Mouse (Mus musculus) MEL (cell line): ENCODE measurements around the gene Abhd15. TPM values are rescaled to one million over a fixed set of nuclear protein-coding genes. Genes with fewer than 3 reads are reported as not detected.

Experiments used
- DNase-seq: peaks from one replicate; pipeline ENCODE4 v3.0.0; 2011; ENCODE audit warnings: low read depth, low spot score
- H3K27ac ChIP-seq: 2 replicates; pipeline ENCODE4 v1.5.1; 2012; ENCODE audit warnings: low read depth, mild to moderate bottlenecking, control low read depth, low read length, moderate library complexity; ENCODE audit not compliant: control insufficient read depth
- H3K27me3 ChIP-seq, 2 experiments: fragments of 150-350 bp in 1 of 2; sonication (generic) in 1 of 2; 2 replicates each; pipeline ENCODE4 v1.6.1; 2012; ENCODE audit warnings: low read length in 2 of 2, mild to moderate bottlenecking in 2 of 2, improper control_type of control experiment in 1 of 2, moderate library complexity in 1 of 2; ENCODE audit not compliant: insufficient read depth in 2 of 2, control insufficient read depth in 1 of 2
- H3K36me3 ChIP-seq, 2 experiments: 2 replicates each; pipeline ENCODE4 v1.6.1; 2012 to 2014; ENCODE audit warnings: low read length in 2 of 2, improper control_type of control experiment in 1 of 2, inconsistent platforms in 1 of 2, mild to moderate bottlenecking in 1 of 2; ENCODE audit not compliant: insufficient read depth in 2 of 2, control insufficient read depth in 1 of 2
- H3K4me1 ChIP-seq, 2 experiments: fragments of 150-350 bp in 1 of 2; sonication (generic) in 1 of 2; 2 replicates each; pipeline ENCODE4 v1.6.1; 2012; ENCODE audit warnings: low read length in 2 of 2, improper control_type of control experiment in 1 of 2, mild to moderate bottlenecking in 1 of 2; ENCODE audit not compliant: insufficient read depth in 2 of 2, control insufficient read depth in 1 of 2
- H3K4me3 ChIP-seq, 2 experiments: fragments of 150-350 bp in 1 of 2; sonication (generic) in 1 of 2; 2 replicates each; pipeline ENCODE4 v1.5.1; 2012; ENCODE audit warnings: low read depth in 2 of 2, low read length in 2 of 2, mild to moderate bottlenecking in 2 of 2, moderate library complexity in 2 of 2, control low read depth in 1 of 2, improper control_type of control experiment in 1 of 2; ENCODE audit not compliant: control insufficient read depth in 1 of 2, insufficient read depth in 1 of 2
- H3K79me2 ChIP-seq: 2 replicates; pipeline ENCODE4 v1.6.1; 2012; ENCODE audit warnings: mild to moderate bottlenecking, low read length, moderate library complexity; ENCODE audit not compliant: control insufficient read depth, poor library complexity, insufficient read depth
- H3K9ac ChIP-seq: 2 replicates; pipeline ENCODE4 v1.6.1; 2012; ENCODE audit warnings: low read depth, mild to moderate bottlenecking, control low read depth, low read length, moderate library complexity; ENCODE audit not compliant: control insufficient read depth, poor library complexity, severe bottlenecking
- H3K9me3 ChIP-seq: fragments of 150-350 bp; sonication (generic); replicated peaks from 2 replicates; pipeline ENCODE4 v1.6.1; 2012; ENCODE audit warnings: mild to moderate bottlenecking, low read length, improper control_type of control experiment, moderate library complexity; ENCODE audit not compliant: insufficient read depth
- BHLHE40 ChIP-seq: IDR thresholded peaks from 2 replicates; pipeline ENCODE4 v1.6.1; 2012; ENCODE audit warnings: low read depth, mild to moderate bottlenecking, inconsistent platforms, low read length, improper control_type of control experiment, borderline replicate concordance
- CHD1 ChIP-seq: IDR thresholded peaks from 2 replicates; pipeline ENCODE4 v1.6.1; 2012; ENCODE audit warnings: low read depth, mild to moderate bottlenecking, inconsistent platforms, low read length, improper control_type of control experiment
- CHD2 ChIP-seq: IDR thresholded peaks from 2 replicates; pipeline ENCODE4 v1.6.1; 2011; ENCODE audit warnings: low read length, improper control_type of control experiment
- CTCF ChIP-seq, 3 experiments: IDR thresholded peaks in 2 of 3; conservative IDR thresholded peaks in 1 of 3; 2 replicates each; pipeline ENCODE4 v1.5.1; 2011 to 2012; ENCODE audit warnings: low read length in 3 of 3, low read depth in 2 of 3, mild to moderate bottlenecking in 2 of 3, improper control_type of control experiment in 1 of 3, inconsistent platforms in 1 of 3, mixed read lengths in 1 of 3, moderate library complexity in 1 of 3; ENCODE audit not compliant: control insufficient read depth in 1 of 3, insufficient read depth in 1 of 3, poor library complexity in 1 of 3, severe bottlenecking in 1 of 3
- EP300 ChIP-seq, 2 experiments: IDR thresholded peaks; 2 replicates each; pipeline ENCODE4 v1.6.1; 2011; ENCODE audit warnings: improper control_type of control experiment in 2 of 2, low read length in 2 of 2, low read depth in 1 of 2, mild to moderate bottlenecking in 1 of 2
- ETS1 ChIP-seq: IDR thresholded peaks from 2 replicates; pipeline ENCODE4 v1.6.1; 2012; ENCODE audit warnings: low read depth, mild to moderate bottlenecking, inconsistent platforms, low read length, improper control_type of control experiment, moderate library complexity
- GATA1 ChIP-seq: IDR thresholded peaks from 2 replicates; pipeline ENCODE4 v1.6.1; 2011; ENCODE audit warnings: low read depth, low read length, improper control_type of control experiment
- JUND ChIP-seq: IDR thresholded peaks from 2 replicates; pipeline ENCODE4 v1.6.1; 2011; ENCODE audit warnings: low read depth, mild to moderate bottlenecking, improper control_type of control experiment, low read length
- KAT2A ChIP-seq: conservative IDR thresholded peaks from 2 replicates; pipeline ENCODE4 v1.6.1; 2012; ENCODE audit warnings: low read depth, low read length, improper control_type of control experiment, inconsistent platforms
- MAX ChIP-seq: IDR thresholded peaks from 2 replicates; pipeline ENCODE4 v1.6.1; 2011; ENCODE audit warnings: low read length, improper control_type of control experiment
- MAZ ChIP-seq: IDR thresholded peaks from 2 replicates; pipeline ENCODE4 v1.6.1; 2012; ENCODE audit warnings: low read depth, mild to moderate bottlenecking, inconsistent platforms, low read length, improper control_type of control experiment
- MXI1 ChIP-seq: IDR thresholded peaks from 2 replicates; pipeline ENCODE4 v1.6.1; 2011; ENCODE audit warnings: mild to moderate bottlenecking, low read depth, low read length, improper control_type of control experiment
- MYB ChIP-seq: IDR thresholded peaks from 2 replicates; pipeline ENCODE4 v1.6.1; 2011; ENCODE audit warnings: mild to moderate bottlenecking, low read depth, low read length, improper control_type of control experiment
- MYC ChIP-seq: IDR thresholded peaks from 2 replicates; pipeline ENCODE4 v1.6.1; 2011; ENCODE audit warnings: low read depth, mild to moderate bottlenecking, low read length, improper control_type of control experiment, moderate library complexity
- NRF1 ChIP-seq: IDR thresholded peaks from 2 replicates; pipeline ENCODE4 v1.6.1; 2014; ENCODE audit warnings: low read depth, mild to moderate bottlenecking, inconsistent platforms, low read length, improper control_type of control experiment, moderate library complexity; ENCODE audit not compliant: poor library complexity, insufficient read depth, severe bottlenecking
- POLR2A ChIP-seq, 2 experiments: IDR thresholded peaks; 2 replicates each; pipeline ENCODE4 v1.6.1; 2011 to 2012; ENCODE audit warnings: low read length in 2 of 2, mild to moderate bottlenecking in 2 of 2, control low read depth in 1 of 2, improper control_type of control experiment in 1 of 2, low read depth in 1 of 2, moderate library complexity in 1 of 2; ENCODE audit not compliant: control insufficient read depth in 1 of 2, insufficient read depth in 1 of 2, poor library complexity in 1 of 2
- POLR2AphosphoS5 ChIP-seq: IDR thresholded peaks from 2 replicates; pipeline ENCODE4 v1.6.1; 2012; ENCODE audit warnings: low read depth, borderline replicate concordance, mild to moderate bottlenecking, inconsistent platforms, low read length, moderate library complexity, mixed read lengths
- SIN3A ChIP-seq: IDR thresholded peaks from 2 replicates; pipeline ENCODE4 v1.6.1; 2012; ENCODE audit warnings: low read length, improper control_type of control experiment, inconsistent platforms
- TCF12 ChIP-seq: IDR thresholded peaks from 2 replicates; pipeline ENCODE4 v1.6.1; 2014; ENCODE audit warnings: low read depth, mild to moderate bottlenecking, inconsistent platforms, low read length, improper control_type of control experiment, moderate library complexity
- UBTF ChIP-seq: IDR thresholded peaks from 2 replicates; pipeline ENCODE4 v1.6.1; 2012; ENCODE audit warnings: low read depth, mild to moderate bottlenecking, inconsistent platforms, low read length, improper control_type of control experiment, moderate library complexity, borderline replicate concordance; ENCODE audit not compliant: insufficient read depth
- USF1 ChIP-seq: IDR thresholded peaks from 2 replicates; pipeline ENCODE4 v1.6.1; 2014; ENCODE audit warnings: low read depth, mild to moderate bottlenecking, inconsistent platforms, low read length, improper control_type of control experiment, moderate library complexity
- USF2 ChIP-seq, 2 experiments: IDR thresholded peaks; 2 replicates each; pipeline ENCODE4 v1.6.1; 2011 to 2012; ENCODE audit warnings: improper control_type of control experiment in 2 of 2, low read length in 2 of 2, borderline replicate concordance in 1 of 2, inconsistent platforms in 1 of 2, low read depth in 1 of 2, mild to moderate bottlenecking in 1 of 2; ENCODE audit not compliant: insufficient read depth in 1 of 2
- ZC3H11A ChIP-seq: IDR thresholded peaks from 2 replicates; pipeline ENCODE4 v1.6.1; 2012; ENCODE audit warnings: low read depth, mild to moderate bottlenecking, inconsistent platforms, low read length, improper control_type of control experiment
- ZKSCAN1 ChIP-seq: IDR thresholded peaks from 2 replicates; pipeline ENCODE4 v1.6.1; 2012; ENCODE audit warnings: low read depth, mild to moderate bottlenecking, inconsistent platforms, low read length, improper control_type of control experiment, moderate library complexity
- polyA plus RNA-seq, 2 experiments: library from polyadenylated mRNA; stranded (reverse) in 1 of 2; unstranded in 1 of 2; fragments of >175 nt in 1 of 2; fragments of >200 nt in 1 of 2; gene quantifications; 2 replicates each; pipeline versions ENCODE4 v1.2.1 to v1.2.4; 2012; ENCODE audit warnings: low replicate concordance in 2 of 2, low read depth in 1 of 2; ENCODE audit not compliant: insufficient read length in 2 of 2, insufficient read depth in 1 of 2, missing spikeins in 1 of 2
- total RNA-seq: library from RNA; depleted of rRNA; stranded (reverse); fragments of 300-350 nt; gene quantifications from 2 replicates; pipeline ENCODE4 v1.2.3, GENCODE M21; 2012

Gene Abhd15
- total and polyA plus RNA-seq, 3 experiments: 1.7 to 1.9 TPM; not detected in 1

- Histone ChIP-seq H3K9me3 (no peaks in the 10 kb centered on the region), H3K4me3 (peak overlapping the region; percentile 79 to 91), H3K9ac (peak overlapping the region; percentile 87), H3K36me3 (peaks cover 0 to 28% of the 10 kb centered on the region in 2 experiments; a peak in 2 of 4 replicates), H3K4me1 (peaks cover 2 to 32% of the 10 kb centered on the region in 2 experiments; a peak in 3 of 4 replicates), H3K27me3 (no peaks in the 10 kb centered on the region), H3K79me2 (peaks cover 54% of the 10 kb centered on the region), H3K27ac (no peak overlapping the region)
- TF ChIP-seq MYB: no peak
- TF ChIP-seq GATA1: no peak
- TF ChIP-seq ETS1: no peak
- TF ChIP-seq ZC3H11A: no peak
- TF ChIP-seq JUND: no peak
- no peak for TF ChIP-seq USF1
- TF ChIP-seq CHD1: no peak
- no peak for TF ChIP-seq UBTF
- no peak for TF ChIP-seq KAT2A
- no peak for TF ChIP-seq MAZ
- no peak for TF ChIP-seq BHLHE40
- TF ChIP-seq CTCF (IDR thresholded peaks at IDR 0.05 in 2 of 3, conservative IDR thresholded peaks at IDR 0.05 in 1 of 3; ENCODE audit: control insufficient read depth in 1 of 3, insufficient read depth in 1 of 3, low read depth in 2 of 3, low read length in 3 of 3, poor library complexity in 1 of 3, severe bottlenecking in 1 of 3): peak in 1 of 3 experiments; percentile 3; a peak in 1 of 6 replicates
- 0 out of 4 replicates have a peak, but pooled peaks of 1 of the 2 experiments have one; percentile 9 for TF ChIP-seq POLR2A (IDR thresholded peaks at IDR 0.05; ENCODE audit: control insufficient read depth in 1 of 2, insufficient read depth in 1 of 2, low read depth in 1 of 2, low read length in 2 of 2, poor library complexity in 1 of 2)
- no peak for TF ChIP-seq USF2 (IDR thresholded peaks at IDR 0.05; ENCODE audit: borderline replicate concordance in 1 of 2, insufficient read depth in 1 of 2, low read depth in 1 of 2, low read length in 2 of 2)
- TF ChIP-seq MXI1: peak; percentile 52; the same call in 1 of the 2 replicates
- TF ChIP-seq MAX: peak; percentile 30; the same call in 1 of the 2 replicates
- TF ChIP-seq POLR2AphosphoS5: no peak
- TF ChIP-seq EP300 (IDR thresholded peaks at IDR 0.05; ENCODE audit: low read depth in 1 of 2, low read length in 2 of 2): no peak
- no peak for TF ChIP-seq TCF12
- no peak for TF ChIP-seq CHD2
- TF ChIP-seq ZKSCAN1: no peak
- no peak for TF ChIP-seq MYC
- peak; percentile 74 for TF ChIP-seq SIN3A
- no peak for TF ChIP-seq NRF1
- peak; percentile 57 for DNase-seq
These were observed 25.9 kb upstream of the Abhd15 start for GRCm38 (mm10) chr11:77488771-77489581.
